Mouse (Mus musculus) forebrain, embryonic 15.5 days (tissue): ENCODE results near the gene Fam192a. TPM values are rescaled to one million over a fixed set of nuclear protein-coding genes. Genes with fewer than 3 reads are reported as not detected.

Source experiments
- ATAC-seq: fragments of 200-750 bp; cut with Nextera tagmentation; replicated peaks from 2 replicates; pipeline ENCODE4 v1.8.0; 2017; ENCODE audit warnings: mild to moderate bottlenecking, moderate TSS enrichment, moderate library complexity
- H3K27ac ChIP-seq: fragments of 300-500 bp; sonication (generic); replicated peaks from 2 replicates; pipeline ENCODE4 v1.5.1; 2015; ENCODE audit warnings: mild to moderate bottlenecking, inconsistent platforms
- H3K27me3 ChIP-seq: fragments of 300-500 bp; sonication (generic); 2 replicates; pipeline ENCODE4 v1.6.1; 2015; ENCODE audit warnings: inconsistent platforms
- H3K36me3 ChIP-seq: fragments of 300-500 bp; sonication (generic); 2 replicates; pipeline ENCODE4 v1.6.1; 2015; ENCODE audit warnings: mild to moderate bottlenecking, inconsistent platforms
- H3K4me1 ChIP-seq: fragments of 300-500 bp; sonication (generic); 2 replicates; pipeline ENCODE4 v1.6.1; 2015; ENCODE audit warnings: inconsistent platforms
- H3K4me2 ChIP-seq: fragments of 300-500 bp; sonication (generic); replicated peaks from 2 replicates; pipeline ENCODE4 v1.6.1; 2015; ENCODE audit warnings: mild to moderate bottlenecking, inconsistent platforms
- H3K4me3 ChIP-seq: fragments of 300-500 bp; sonication (generic); 2 replicates; pipeline ENCODE4 v1.5.1; 2015; ENCODE audit warnings: mild to moderate bottlenecking, inconsistent platforms
- H3K9ac ChIP-seq: fragments of 300-500 bp; sonication (generic); replicated peaks from 2 replicates; pipeline ENCODE4 v1.6.1; 2015; ENCODE audit warnings: mild to moderate bottlenecking, inconsistent platforms
- H3K9me3 ChIP-seq: fragments of 300-500 bp; sonication (generic); 2 replicates; pipeline ENCODE4 v1.6.1; 2016; ENCODE audit warnings: inconsistent platforms
- WGBS: fragments of 180-500 bp; shearing (Covaris S2); methylation state at CpG from one replicate; pipeline ENCODE4 v1.1.7; 2015; ENCODE audit warnings: mixed read lengths; 5-methylcytosine and 5-hydroxymethylcytosine counted together
- polyA plus RNA-seq: library from polyadenylated mRNA; unstranded; fragments of >200 nt; fragmentation: Nextera tagmentation; extraction: Ambion mirVana; gene quantifications from 2 replicates; pipeline ENCODE4 v1.2.1, GENCODE M21; 2015

The Fam192a gene
- polyA plus RNA-seq, result 97.5 and 103 TPM in 2 replicates

DNA sequence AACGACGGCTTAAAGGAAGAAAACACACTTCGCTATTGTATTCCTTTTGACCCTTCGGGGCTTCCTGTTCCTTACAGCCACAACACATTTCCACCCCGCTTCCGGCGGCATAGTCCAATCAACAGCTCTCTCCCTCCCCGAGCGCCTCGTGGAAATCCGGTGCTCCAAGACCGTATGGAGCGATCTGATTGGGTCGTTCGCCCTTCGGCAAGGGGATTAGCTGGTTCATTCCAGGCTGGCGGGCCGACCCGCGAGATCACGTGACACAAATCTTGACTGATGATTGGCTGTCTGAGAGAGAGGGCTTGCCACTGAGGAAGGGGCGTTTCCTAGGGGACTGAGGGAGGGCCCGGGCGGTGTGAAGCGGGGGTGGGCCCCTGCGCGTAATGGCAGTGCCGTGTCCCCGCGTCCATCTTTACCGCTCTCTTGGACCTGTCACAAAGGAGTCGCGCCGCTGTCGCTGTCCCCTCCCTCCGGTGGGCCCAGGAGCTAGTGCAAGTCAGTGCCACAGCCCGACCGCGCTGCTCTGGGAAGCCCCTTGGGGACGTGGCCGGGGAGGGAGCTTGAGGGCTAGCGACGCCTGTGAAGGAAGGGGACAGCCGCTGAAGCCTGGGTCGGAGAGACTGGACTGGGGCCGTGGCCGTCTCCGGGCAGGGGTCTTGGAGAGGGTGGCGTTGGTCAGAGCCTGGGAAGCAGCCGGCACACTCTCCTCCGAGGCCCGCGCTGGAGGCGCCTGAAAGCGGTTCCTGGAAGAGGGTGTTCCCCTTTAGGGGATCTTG lies at the start of gene Fam192a, which contains the start of gene Rspry1:
Gene Fam192a (minus strand): TSS at position 391 of the 779 bp plus-strand sequence.
Gene Rspry1 (plus strand): TSS at position 331 of the 779 bp plus-strand sequence.
- Histone ChIP-seq H3K9ac (peak within 1 kb of the TSS; percentile 99), H3K27ac (peak within 1 kb of the TSS; percentile 89), H3K9me3 (no peaks in the 10 kb centered on the region), H3K27me3 (no peaks in the 10 kb centered on the region), H3K36me3 (no peaks in the 10 kb centered on the region), H3K4me1 (peaks cover 41% of the 10 kb centered on the region), H3K4me3 (peak within 1 kb of the TSS; percentile 100), H3K4me2 (peak within 1 kb of the TSS; percentile 99)
- WGBS, result 0% methylated on average over 55 of the region's 55 CpGs
- peak; percentile 100 for ATAC-seq

GRCm38 (mm10) chr8:94649496-94649895 lies 47.7 kb upstream of the Fam192a start:
- Histone ChIP-seq H3K4me2 (no peak overlapping the region), H3K9ac (no peak overlapping the region), H3K27me3 (no peaks in the 10 kb centered on the region), H3K4me3 (no peak overlapping the region), H3K36me3 (peaks cover 74% of the 10 kb centered on the region), H3K9me3 (no peaks in the 10 kb centered on the region), H3K4me1 (no peaks in the 10 kb centered on the region), H3K27ac (no peak overlapping the region)
- 32% methylated on average over 3 of the region's 3 CpGs for WGBS
- no peak for ATAC-seq

DNA sequence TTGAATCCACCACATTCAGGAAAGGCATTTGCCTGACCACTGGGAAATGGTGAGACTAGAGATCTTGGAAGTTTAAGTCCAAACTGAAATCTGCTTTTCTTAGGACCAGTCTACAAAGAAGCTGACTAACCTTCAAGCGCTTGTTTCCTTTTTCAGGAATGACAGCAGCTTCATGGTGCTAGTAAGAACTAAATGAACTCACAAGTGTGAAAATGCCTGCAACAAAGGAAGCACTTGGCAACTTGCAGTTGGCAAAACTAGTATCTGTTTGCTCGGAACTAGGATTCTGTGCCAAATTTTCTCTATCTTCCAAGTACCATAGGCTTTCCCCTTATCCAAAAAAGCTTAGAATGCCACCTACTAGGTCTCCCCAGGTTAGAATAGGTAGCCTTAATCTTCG lies 44.4 kb upstream of the Fam192a start:
- WGBS, result 89% methylated on average over 3 of the region's 3 CpGs
- H3K9me3 ChIP-seq, result no peaks in the 10 kb centered on the region
- no peak overlapping the region for H3K4me2 ChIP-seq

DNA sequence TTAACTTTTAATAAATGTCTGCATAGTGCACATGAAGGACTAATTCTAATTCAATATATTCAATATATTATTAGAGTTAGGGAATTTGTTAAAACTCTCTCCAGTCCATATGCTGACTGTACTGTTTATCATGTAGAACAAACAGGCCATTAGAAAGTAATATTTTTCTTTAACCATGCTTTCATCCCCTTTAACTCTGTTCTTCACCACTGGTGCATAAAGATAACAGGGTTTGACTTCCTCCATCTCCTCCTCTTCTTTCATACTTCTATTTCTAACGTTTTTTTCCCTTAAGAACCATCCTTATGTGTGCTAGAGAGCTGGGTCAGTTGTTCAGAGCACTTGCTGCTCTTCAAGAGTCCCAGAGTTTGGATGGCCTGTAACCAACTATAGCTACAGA lies 43.4 kb upstream of the Fam192a start:
- ATAC-seq, result no peak
- Histone ChIP-seq H3K9me3 (no peaks in the 10 kb centered on the region), H3K4me2 (no peak overlapping the region), H3K9ac (no peak overlapping the region), H3K4me3 (no peak overlapping the region), H3K36me3 (peaks cover 77% of the 10 kb centered on the region), H3K27me3 (no peaks in the 10 kb centered on the region), H3K4me1 (no peaks in the 10 kb centered on the region), H3K27ac (no peak overlapping the region)
- 65% methylated on average over 1 of the region's 1 CpGs for WGBS

More for the DNA sequence above, 44.4 kb upstream of the Fam192a start:
- Histone ChIP-seq H3K4me1 (no peaks in the 10 kb centered on the region), H3K27me3 (no peaks in the 10 kb centered on the region), H3K27ac (no peak overlapping the region), H3K4me3 (no peak overlapping the region), H3K9ac (no peak overlapping the region), H3K36me3 (peaks cover 70% of the 10 kb centered on the region)
- ATAC-seq, result no peak

DNA sequence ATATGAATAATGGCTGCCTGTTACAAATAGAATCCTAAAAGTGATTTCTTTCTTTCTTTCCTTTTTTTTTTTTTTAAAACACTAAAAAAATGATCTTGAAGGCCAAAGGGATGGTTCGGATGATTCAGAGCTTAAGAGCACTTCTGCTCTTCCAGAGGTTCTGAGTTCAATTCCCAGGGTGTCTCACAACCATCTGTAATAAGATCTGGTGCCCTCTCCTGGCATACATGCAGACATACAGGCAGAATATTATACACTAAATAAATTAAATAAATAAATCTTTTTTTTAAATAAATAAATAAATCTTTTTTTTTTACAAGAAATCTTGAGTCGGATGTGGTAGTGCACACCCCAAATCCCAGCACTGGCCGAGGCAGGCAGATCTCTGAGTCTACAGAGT lies 40.1 kb upstream of the Fam192a start:
- ATAC-seq, result no peak
- no peak overlapping the region for H3K4me2 ChIP-seq
- no peaks in the 10 kb centered on the region for H3K9me3 ChIP-seq
- WGBS, result 92% methylated on average over 3 of the region's 3 CpGs
- no peaks in the 10 kb centered on the region for H3K4me1 ChIP-seq
- no peak overlapping the region for H3K9ac ChIP-seq
- H3K27me3 ChIP-seq, result no peaks in the 10 kb centered on the region
- H3K27ac ChIP-seq, result no peak overlapping the region
- peaks cover 81% of the 10 kb centered on the region for H3K36me3 ChIP-seq
- no peak overlapping the region for H3K4me3 ChIP-seq

DNA sequence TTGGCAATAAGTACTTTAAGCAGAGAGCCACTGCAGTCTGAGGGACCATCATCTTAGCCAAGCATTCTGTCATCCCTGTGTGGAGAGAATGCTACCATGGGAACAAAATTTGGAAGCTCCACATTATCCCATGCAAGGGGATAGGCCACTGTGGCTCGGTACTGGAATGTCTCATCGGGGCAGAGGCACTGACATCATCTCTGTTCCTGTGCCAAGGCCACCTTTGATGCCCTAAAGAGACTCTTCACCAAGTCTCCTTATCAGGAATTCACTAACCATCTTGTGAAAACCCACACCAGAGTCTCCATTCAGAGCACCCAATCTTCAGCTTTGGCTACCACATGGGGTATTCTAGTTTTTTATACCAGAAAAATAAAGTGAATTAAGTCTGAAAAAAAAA lies 39.4 kb upstream of the Fam192a start:
- 82% methylated on average over 2 of the region's 2 CpGs for WGBS
- no peak for ATAC-seq
- peaks cover 81% of the 10 kb centered on the region for H3K36me3 ChIP-seq

DNA sequence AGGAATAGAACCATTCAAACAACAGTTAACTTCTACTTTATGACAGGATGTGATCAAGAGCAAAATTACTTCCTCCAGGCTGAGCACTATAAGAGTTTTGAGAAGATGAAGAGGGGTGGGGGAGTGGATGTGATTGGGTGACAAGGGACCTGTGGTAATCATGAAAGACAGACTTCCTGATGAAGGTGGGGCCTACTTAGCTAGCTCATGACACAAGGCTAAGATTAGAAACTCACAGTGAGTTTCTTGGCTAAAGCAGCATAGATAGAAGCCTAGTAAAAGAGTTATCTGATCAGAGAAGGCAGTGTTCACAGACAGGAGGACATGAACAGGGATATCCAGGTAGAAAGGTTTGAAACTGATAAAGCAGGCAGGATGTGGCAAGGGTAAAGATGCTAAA lies 32.4 kb upstream of the Fam192a start:
- Histone ChIP-seq H3K9ac (no peak overlapping the region), H3K27me3 (no peaks in the 10 kb centered on the region), H3K9me3 (no peaks in the 10 kb centered on the region), H3K4me1 (no peaks in the 10 kb centered on the region), H3K4me2 (no peak overlapping the region), H3K4me3 (no peak overlapping the region), H3K27ac (no peak overlapping the region), H3K36me3 (peaks cover 76% of the 10 kb centered on the region)
- no peak for ATAC-seq

More for the DNA sequence above, 39.4 kb upstream of the Fam192a start:
- Histone ChIP-seq H3K4me1 (no peaks in the 10 kb centered on the region), H3K4me3 (no peak overlapping the region), H3K9ac (no peak overlapping the region), H3K27ac (no peak overlapping the region), H3K4me2 (no peak overlapping the region), H3K9me3 (no peaks in the 10 kb centered on the region), H3K27me3 (no peaks in the 10 kb centered on the region)

GRCm38 (mm10) chr8:94633564-94634194 lies 31.9 kb upstream of the Fam192a start:
- no peak for ATAC-seq
- 95% methylated on average over 2 of the region's 2 CpGs for WGBS

GRCm38 (mm10) chr8:94624885-94625284 lies 23.1 kb upstream of the Fam192a start:
- Histone ChIP-seq H3K27ac (no peak overlapping the region), H3K36me3 (peaks cover 25% of the 10 kb centered on the region), H3K27me3 (no peaks in the 10 kb centered on the region), H3K9ac (no peak overlapping the region), H3K4me1 (no peaks in the 10 kb centered on the region), H3K9me3 (no peaks in the 10 kb centered on the region), H3K4me2 (no peak overlapping the region), H3K4me3 (no peak overlapping the region)
- no peak for ATAC-seq
- WGBS, result 98% methylated on average over 1 of the region's 1 CpGs

More at GRCm38 (mm10) chr8:94633564-94634194, 31.9 kb upstream of the Fam192a start:
- no peaks in the 10 kb centered on the region for H3K9me3 ChIP-seq
- H3K27me3 ChIP-seq, result no peaks in the 10 kb centered on the region
- no peaks in the 10 kb centered on the region for H3K4me1 ChIP-seq
- no peak overlapping the region for H3K9ac ChIP-seq
- H3K27ac ChIP-seq, result no peak overlapping the region
- no peak overlapping the region for H3K4me3 ChIP-seq
- H3K36me3 ChIP-seq, result peaks cover 76% of the 10 kb centered on the region
- no peak overlapping the region for H3K4me2 ChIP-seq

DNA sequence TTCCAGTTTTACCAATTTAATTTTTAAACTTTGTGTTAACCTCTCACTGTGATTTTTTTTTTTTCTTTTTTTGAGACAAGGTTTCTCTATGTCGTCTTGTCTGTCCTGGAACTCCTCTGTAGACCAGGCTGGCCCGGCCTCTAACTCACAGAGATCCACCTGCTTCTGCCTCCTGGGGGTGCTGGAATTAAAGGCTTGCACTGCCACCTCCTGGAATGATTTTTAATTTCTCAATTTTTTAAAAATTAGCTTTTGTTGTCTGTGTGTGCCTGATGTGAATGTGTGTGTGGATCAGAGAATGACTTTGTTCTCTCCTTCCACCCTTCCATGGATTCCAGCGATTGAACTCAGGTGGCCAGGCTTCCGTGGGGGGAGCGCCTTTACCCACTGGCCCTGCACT lies 5.3 kb upstream of the Fam192a start:
- no peak overlapping the region for H3K9ac ChIP-seq
- no peak overlapping the region for H3K27ac ChIP-seq
- H3K27me3 ChIP-seq, result no peaks in the 10 kb centered on the region
- 96% methylated on average over 5 of the region's 5 CpGs for WGBS
- no peaks in the 10 kb centered on the region for H3K36me3 ChIP-seq
- no peak overlapping the region for H3K4me3 ChIP-seq
- no peak overlapping the region for H3K4me2 ChIP-seq
- no peak for ATAC-seq
- no peaks in the 10 kb centered on the region for H3K9me3 ChIP-seq
- peaks cover 16% of the 10 kb centered on the region for H3K4me1 ChIP-seq

GRCm38 (mm10) chr8:94604030-94604429 lies 2.2 kb upstream of the Fam192a start:
- H3K4me1 ChIP-seq, result peaks cover 33% of the 10 kb centered on the region
- no peak overlapping the region for H3K9ac ChIP-seq
- no peaks in the 10 kb centered on the region for H3K9me3 ChIP-seq
- H3K4me2 ChIP-seq, result 0 out of 2 replicates have a peak overlapping the region, but pooled peaks have one; percentile 99
- H3K4me3 ChIP-seq, result no peak overlapping the region
- ATAC-seq, result no peak
- no peaks in the 10 kb centered on the region for H3K27me3 ChIP-seq
- no peak overlapping the region for H3K27ac ChIP-seq
- WGBS, result 93% methylated on average over 2 of the region's 2 CpGs
- H3K36me3 ChIP-seq, result no peaks in the 10 kb centered on the region

- peak overlapping the region; percentile 99 for H3K9ac ChIP-seq
- H3K27me3 ChIP-seq, result no peaks in the 10 kb centered on the region
- peak overlapping the region; percentile 99 for H3K4me2 ChIP-seq
- H3K4me3 ChIP-seq, result peak overlapping the region; percentile 100
- H3K4me1 ChIP-seq, result peaks cover 41% of the 10 kb centered on the region
- H3K36me3 ChIP-seq, result no peaks in the 10 kb centered on the region
- peak overlapping the region; percentile 89 for H3K27ac ChIP-seq
- ATAC-seq, result peak; percentile 0; the same call in 1 of the 2 replicates
- no peaks in the 10 kb centered on the region for H3K9me3 ChIP-seq
- WGBS, result under 1% methylated on average over 31 of the region's 31 CpGs
These were observed 804 bp upstream of the Fam192a start for GRCm38 (mm10) chr8:94602471-94603131.
